Mouse (Mus musculus) stomach, postnatal 0 days (tissue): ENCODE measurements at regions not wholly inside any gene's neighbourhood (a gene's known extent, or its start where the extent isn't known, plus 50 kb on each side); places are given as distances from the start of the nearest gene placed in this dataset.

ENCODE experiments used
- CTCF ChIP-seq: IDR thresholded peaks from 2 replicates; pipeline ENCODE4 v1.5.1; 2016; ENCODE audit warnings: antibody characterized with exemption, low read depth, mild to moderate bottlenecking, moderate library complexity
- EP300 ChIP-seq: optimal IDR thresholded peaks from 2 replicates; pipeline ENCODE3; 2016; ENCODE audit warnings: antibody characterized with exemption

GRCm38 (mm10) chr9:68122266-68122665 is 282.1 kb downstream of the Vps13c start:
- TF ChIP-seq CTCF (no peak), EP300 (no peak)
